Mouse (Mus musculus) heart, postnatal 14 days (tissue): ENCODE measurements at regions not wholly inside any gene's neighbourhood (a gene's known extent, or its start where the extent isn't known, plus 50 kb on each side); places are given as distances from the start of the nearest gene placed in this dataset.

ENCODE experiments used
- DNase-seq, 2 experiments: peaks; one replicate each; pipeline ENCODE4 v3.0.0; 2021 to 2022
- intact Hi-C: fragments of 180-260 bp; cut with DNase I; formaldehyde crosslinking; loops from one replicate; pipeline ENCODE4 v1.15.1; 2025

GRCm38 (mm10) chrX:108608446-108608845, 56.2 kb downstream of the Gm379 start:
- DNase-seq: no peak
- intact Hi-C loops: no loop called here

DNA sequence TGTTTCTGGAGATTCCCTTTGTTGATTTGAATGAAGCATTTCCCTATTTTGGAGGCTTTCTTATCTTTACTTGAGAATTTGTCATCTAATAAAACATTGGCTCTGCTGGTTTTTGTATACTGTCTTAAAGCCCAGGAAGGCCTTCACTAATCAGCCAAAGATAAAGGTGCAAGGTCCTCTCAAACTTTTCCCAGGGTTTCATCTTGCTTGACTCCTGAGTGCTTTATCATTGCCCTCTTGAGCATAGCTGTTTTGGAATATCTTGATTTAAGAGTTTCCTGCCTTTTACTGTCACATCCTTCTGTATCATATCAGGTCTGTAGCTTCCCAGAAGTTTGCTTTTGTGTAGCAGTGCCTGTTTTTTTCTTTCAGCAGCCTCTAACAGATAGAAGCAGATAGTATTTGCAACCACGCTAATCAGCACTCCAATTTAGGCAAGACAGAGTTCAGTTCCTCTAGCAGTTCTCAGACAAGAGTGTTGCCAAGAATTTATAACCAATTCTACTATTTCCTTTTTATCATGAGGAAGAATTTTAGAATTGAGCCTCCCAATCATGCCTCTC, 64.7 kb downstream of the Gm379 start:
- intact Hi-C loops: no loop called here
- no peak for DNase-seq

GRCm38 (mm10) chrX:108561977-108562376, 102.7 kb downstream of the Gm379 start:
- no peak for DNase-seq
- intact Hi-C loops: no loop called here

- no peak for DNase-seq
- intact Hi-C loops: loop anchor here (10.0 kb wide), 1 partner anchor 532 kb away; no protein-coding TSS in a partner anchor
Observed at GRCm38 (mm10) chrX:108543149-108543548, 121.5 kb downstream of the Gm379 start.

GRCm38 (mm10) chrX:108541410-108541809, 123.3 kb downstream of the Gm379 start:
- intact Hi-C loops: loop anchor here (10.0 kb wide), 1 partner anchor 533 kb away; no protein-coding TSS in a partner anchor
- DNase-seq: no peak

- DNase-seq: peak; percentile 11 to 44
- intact Hi-C loops: loop anchor here (2.0 kb wide), 1 partner anchor 720 kb away; the partner anchor contains the start of gene 2610002M06Rik
Observed at GRCm38 (mm10) chrX:108536995-108537394, 127.7 kb downstream of the Gm379 start.
